Mouse (Mus musculus) CH12.LX (cell line): ENCODE results near the gene Macf1. TPM values are rescaled to one million over a fixed set of nuclear protein-coding genes. Genes with fewer than 3 reads are reported as not detected.

Source experiments
- DNase-seq: peaks from one replicate; pipeline ENCODE4 v3.0.0-alpha.2; 2013; ENCODE audit errors: extremely low read depth
- H3K27ac ChIP-seq: 2 replicates; pipeline ENCODE4 v1.5.1; 2012; ENCODE audit warnings: low read depth, mild to moderate bottlenecking, control low read depth, moderate library complexity; ENCODE audit not compliant: insufficient read depth
- H3K27me3 ChIP-seq: replicated peaks from 2 replicates; pipeline ENCODE3; 2012; ENCODE audit warnings: inconsistent platforms
- H3K36me3 ChIP-seq, 2 experiments: replicated peaks in 1 of 2; 2 replicates each; pipeline versions ENCODE3 to v1.6.1; 2012; ENCODE audit warnings: inconsistent platforms in 1 of 2, low read length in 1 of 2, mild to moderate bottlenecking in 1 of 2, mixed read lengths in 1 of 2, moderate library complexity in 1 of 2; ENCODE audit not compliant: control insufficient read depth in 1 of 2, insufficient read depth in 1 of 2
- H3K4me1 ChIP-seq, 2 experiments: 2 replicates each; pipeline ENCODE4 v1.6.1; 2012; ENCODE audit warnings: inconsistent platforms in 1 of 2, moderate library complexity in 1 of 2; ENCODE audit not compliant: insufficient read depth in 2 of 2, control insufficient read depth in 1 of 2
- H3K4me2 ChIP-seq: 2 replicates; pipeline ENCODE4 v1.6.1; 2012; ENCODE audit warnings: low read depth, mild to moderate bottlenecking, control low read depth; ENCODE audit not compliant: poor library complexity, insufficient read depth, severe bottlenecking
- H3K4me3 ChIP-seq, 3 experiments: fragments of 150-350 bp in 1 of 3; sonication (generic) in 1 of 3; replicated peaks in 1 of 3; 2 replicates each; pipeline versions ENCODE3 to v1.5.1; 2011 to 2012; ENCODE audit warnings: low read depth in 2 of 3, low read length in 2 of 3, mild to moderate bottlenecking in 2 of 3, moderate library complexity in 2 of 3, control low read depth in 1 of 3, improper control_type of control experiment in 1 of 3, inconsistent platforms in 1 of 3, mixed read lengths in 1 of 3; ENCODE audit not compliant: poor library complexity in 1 of 3
- H3K79me2 ChIP-seq: replicated peaks from 2 replicates; pipeline ENCODE4 v1.6.1; 2012; ENCODE audit warnings: mild to moderate bottlenecking, moderate library complexity; ENCODE audit not compliant: control insufficient read depth, poor library complexity, insufficient read depth, severe bottlenecking; ENCODE audit errors: extremely low read depth
- H3K9ac ChIP-seq: 2 replicates; pipeline ENCODE4 v1.6.1; 2012; ENCODE audit warnings: low read depth, mild to moderate bottlenecking, control low read depth, moderate library complexity; ENCODE audit not compliant: insufficient read depth
- H3K9me3 ChIP-seq: replicated peaks from 2 replicates; pipeline ENCODE3; 2012; ENCODE audit warnings: low read length, inconsistent platforms, mixed read lengths
- CHD2 ChIP-seq: IDR thresholded peaks from 2 replicates; pipeline ENCODE4 v1.6.1; 2011; ENCODE audit warnings: low read length, improper control_type of control experiment
- E2F4 ChIP-seq: IDR thresholded peaks from 2 replicates; pipeline ENCODE4 v1.6.1; 2011; ENCODE audit warnings: low read depth, low read length, improper control_type of control experiment; ENCODE audit not compliant: insufficient replicate concordance
- GABPA ChIP-seq: IDR thresholded peaks from 2 replicates; pipeline ENCODE4 v1.6.1; 2012; ENCODE audit warnings: low read depth, low read length, improper control_type of control experiment, inconsistent platforms; ENCODE audit not compliant: insufficient replicate concordance
- JUND ChIP-seq: conservative IDR thresholded peaks from 2 replicates; pipeline ENCODE4 v1.6.1; 2011; ENCODE audit warnings: low read depth, low read length, improper control_type of control experiment
- MAFK ChIP-seq: IDR thresholded peaks from 2 replicates; pipeline ENCODE4 v1.6.1; 2011; ENCODE audit warnings: low read length, improper control_type of control experiment; ENCODE audit not compliant: insufficient replicate concordance
- MYC ChIP-seq: IDR thresholded peaks from 2 replicates; pipeline ENCODE4 v1.6.1; 2011; ENCODE audit warnings: low read depth, mild to moderate bottlenecking, improper control_type of control experiment, low read length
- UBTF ChIP-seq: IDR thresholded peaks from 2 replicates; pipeline ENCODE4 v1.6.1; 2012; ENCODE audit warnings: low read depth, mild to moderate bottlenecking, inconsistent platforms, low read length, improper control_type of control experiment, moderate library complexity
- USF1 ChIP-seq: IDR thresholded peaks from 2 replicates; pipeline ENCODE4 v1.6.1; 2014; ENCODE audit warnings: low read depth, mild to moderate bottlenecking, inconsistent platforms, low read length, improper control_type of control experiment
- ZNF384 ChIP-seq: IDR thresholded peaks from 2 replicates; pipeline ENCODE4 v1.6.1; 2012; ENCODE audit warnings: low read depth, low read length, improper control_type of control experiment, inconsistent platforms
- dilution Hi-C: fragments of 300-500 bp; cut with MboI; formaldehyde crosslinking; loops from 2 replicates; pipeline ENCODE4 v1.14.3; 2020; ENCODE audit warnings: low sequenced_read_pairs; ENCODE audit not compliant: extremely low pct_unique_long_range_greater_than_20kb, extremely low pct_ligation_motif_present
- in situ Hi-C: fragments of 300-500 bp; cut with MboI; formaldehyde crosslinking; loops from 3 replicates; pipeline ENCODE4 v1.14.3; 2019; ENCODE audit warnings: low sequenced_read_pairs, low pct_ligation_motif_present, low pct_unique_long_range_greater_than_20kb, mixed read lengths
- polyA plus RNA-seq: library from polyadenylated mRNA; unstranded; fragments of >175 nt; gene quantifications from 2 replicates; pipeline ENCODE4 v1.2.1, GENCODE M21; 2012; ENCODE audit warnings: low read depth; ENCODE audit not compliant: insufficient read length
- total RNA-seq, 2 experiments: library from RNA; depleted of rRNA; stranded (reverse); fragments of 300-350 nt in 1 of 2; fragments of >200 nt in 1 of 2; gene quantifications; 2 replicates each; pipeline ENCODE4 v1.2.3; 2012 to 2014

The Macf1 gene
- total and polyA plus RNA-seq, 3 experiments = 63.3 to 93.3 (median 77.8) TPM

- Histone ChIP-seq H3K9me3 (no peaks in the 10 kb centered on the region), H3K27ac (no peak overlapping the region), H3K4me3 (no peak overlapping the region), H3K36me3 (no peaks in the 10 kb centered on the region), H3K9ac (no peak overlapping the region), H3K4me1 (peaks cover 8 to 56% of the 10 kb centered on the region in 2 experiments; a peak in 3 of 4 replicates), H3K27me3 (no peaks in the 10 kb centered on the region), H3K79me2 (no peaks in the 10 kb centered on the region), H3K4me2 (no peak overlapping the region)
- in situ Hi-C loops = no loop called here
- dilution Hi-C loops = no loop called here
- DNase-seq = peak; percentile 28
- TF ChIP-seq MAFK (peak; percentile 48; the same call in 1 of the 2 replicates), ZNF384 (no peak)
Observed at GRCm38 (mm10) chr4:123666517-123666916, 17.6 kb downstream of the Macf1 start.

- no peaks in the 10 kb centered on the region for H3K9me3 ChIP-seq
- peak overlapping the region in 1 of 3 experiments; percentile 73 for H3K4me3 ChIP-seq
- H3K36me3 ChIP-seq = no peaks in the 10 kb centered on the region
- peak overlapping the region; percentile 79; the same call in 1 of the 2 replicates for H3K9ac ChIP-seq
- TF ChIP-seq E2F4 = no peak
- no peak for TF ChIP-seq USF1
- no peak for TF ChIP-seq MYC
- TF ChIP-seq JUND = no peak
- no peak for TF ChIP-seq MAFK
- no peak for TF ChIP-seq CHD2
- TF ChIP-seq GABPA = no peak
- H3K79me2 ChIP-seq = no peaks in the 10 kb centered on the region
- dilution Hi-C loops = no loop called here
- DNase-seq = no peak
- peak overlapping the region; percentile 75; the same call in 1 of the 2 replicates for H3K4me2 ChIP-seq
- no peaks in the 10 kb centered on the region for H3K27me3 ChIP-seq
- no peak overlapping the region for H3K27ac ChIP-seq
- peaks cover 8 to 49% of the 10 kb centered on the region in 2 experiments; a peak in 3 of 4 replicates for H3K4me1 ChIP-seq
- in situ Hi-C loops = no loop called here
Observed at GRCm38 (mm10) chr4:123665681-123666278, 18.4 kb downstream of the Macf1 start.

GRCm38 (mm10) chr4:123664951-123665661 lies 19.1 kb downstream of the Macf1 start:
- peaks cover 8 to 43% of the 10 kb centered on the region in 2 experiments; a peak in 3 of 4 replicates for H3K4me1 ChIP-seq

More at GRCm38 (mm10) chr4:123664951-123665661, 19.1 kb downstream of the Macf1 start:
- DNase-seq = no peak
- Histone ChIP-seq H3K79me2 (no peaks in the 10 kb centered on the region), H3K36me3 (no peaks in the 10 kb centered on the region), H3K27me3 (no peaks in the 10 kb centered on the region), H3K9me3 (no peaks in the 10 kb centered on the region), H3K27ac (no peak overlapping the region), H3K4me3 (peak overlapping the region; percentile 29 to 77 (median 73)), H3K9ac (peak overlapping the region; percentile 79), H3K4me2 (peak overlapping the region; percentile 75)
- in situ Hi-C loops (no loop called here), dilution Hi-C loops (no loop called here)
- 0 out of 2 replicates have a peak, but pooled peaks have one; percentile 17 for TF ChIP-seq UBTF
- TF ChIP-seq MYC = no peak
